Mouse (Mus musculus) left cerebral cortex, postnatal 36 days (tissue): ENCODE measurements at regions not wholly inside any gene's neighbourhood (a gene's known extent, or its start where the extent isn't known, plus 50 kb on each side); places are given as distances from the start of the nearest gene placed in this dataset.

Experiments
- DNase-seq, 2 experiments: peaks; one replicate each; pipeline ENCODE4 v3.0.0; 2021 to 2022; ENCODE audit warnings: low spot score in 2 of 2, mixed read lengths in 1 of 2
- intact Hi-C: fragments of 180-260 bp; cut with DNase I; formaldehyde crosslinking; loops from one replicate; pipeline ENCODE4 v1.15.1; 2025

- intact Hi-C loops, result no loop called here
- DNase-seq, result peak; percentile 10 to 13
These were observed 590.3 kb downstream of the Gabrg1 start for GRCm38 (mm10) chr5:70252061-70252620.
